In genomic region chr12:107464731-107465130, GRCm38 (mm10) we compare ENCODE assay signal across 9 mouse cellular contexts. TPM values are rescaled to one million over a fixed set of nuclear protein-coding genes. Genes with fewer than 3 reads are reported as not detected.
A peak's percentile ranks its signal among the peaks of the same experiment; 100 is the strongest.
DNase-seq lines count a peak whose midpoint lies in the region; ATAC-seq and TF ChIP-seq lines count a peak whose summit lies in the region.
"Had no signal": no experiment of that assay in that cellular context is flagged by ENCODE, and none has a peak within 500 bp of the region (broad histone marks: within the 10 kb centered on the region; RNA-seq: fewer than 3 reads in every experiment).

No protein-coding gene starts in this region.

- in situ Hi-C loops in Patski (cut with MboI; ENCODE audit: low pct_unique_long_range_greater_than_20kb) = no loop called here

- H3K4me3 ChIP-seq in kidney, adult 2 months (ENCODE audit: insufficient read depth, low read depth, low read length) = no peak overlapping the region
- no peak overlapping the region for H3K4me3 ChIP-seq in kidney, embryonic 15.5 days (replicated peaks)
- H3K4me3 ChIP-seq: liver, embryonic 13.5 days had no signal

- CTCF ChIA-PET in Patski (lab: Charles Lee) = no interaction called here

- DNase-seq in kidney, adult 2 months = peak; percentile 36
- DNase-seq in Patski (ENCODE audit: low read depth, low spot score) = peak; percentile 2
- peak; percentile 72 for DNase-seq in embryo, embryonic 11.5 days (ENCODE audit: low read depth, low spot score)
- peak; percentile 4 to 6 for DNase-seq in lung, adult 18-20 months
- peak; percentile 78 for DNase-seq in thymus, postnatal 25 days
- no peak for DNase-seq in cerebellum, adult 18-20 months
- no peak for DNase-seq in frontal cortex, postnatal 14 days (ENCODE audit: low spot score in 2 of 2)
- DNase-seq: liver, embryonic 13.5 days had no signal

- no peak for TF ChIP-seq CTCF in kidney, adult 2 months (conservative IDR thresholded peaks at IDR 0.05; ENCODE audit: insufficient read depth, insufficient read length, low read depth, low read length)
- TF ChIP-seq CTCF in Patski (IDR thresholded peaks at IDR 0.05) = no peak

- H3K9ac ChIP-seq in kidney, embryonic 15.5 days = no peak overlapping the region
- H3K9ac ChIP-seq: liver, embryonic 13.5 days had no signal

- H3K27ac ChIP-seq in kidney, adult 2 months (ENCODE audit: insufficient read depth, low read depth, low read length) = no peak overlapping the region
- H3K27ac ChIP-seq in kidney, embryonic 15.5 days = no peak overlapping the region
- H3K27ac ChIP-seq: liver, embryonic 13.5 days had no signal

- no peaks in the 10 kb centered on the region for H3K27me3 ChIP-seq in kidney, adult 2 months (replicated peaks; ENCODE audit: control insufficient read depth, insufficient read depth, low read length)
- no peaks in the 10 kb centered on the region for H3K27me3 ChIP-seq in kidney, embryonic 15.5 days
- no peaks in the 10 kb centered on the region for H3K27me3 ChIP-seq in Patski
- H3K27me3 ChIP-seq: liver, embryonic 13.5 days had no signal

- WGBS in kidney, adult 2 months = 16% methylated on average over 5 of the region's 5 CpGs
- WGBS in kidney, embryonic 15.5 days = 10% methylated on average over 5 of the region's 5 CpGs

- no peaks in the 10 kb centered on the region for H3K4me1 ChIP-seq in kidney, adult 2 months (ENCODE audit: control insufficient read depth, insufficient read depth, low read length)
- no peaks in the 10 kb centered on the region for H3K4me1 ChIP-seq in kidney, embryonic 15.5 days
- H3K4me1 ChIP-seq: liver, embryonic 13.5 days had no signal

- no peaks in the 10 kb centered on the region for H3K9me3 ChIP-seq in kidney, embryonic 15.5 days (replicated peaks)
- H3K9me3 ChIP-seq: liver, embryonic 13.5 days had no signal

- POLR2A ChIA-PET in Patski (lab: Charles Lee) = no interaction called here

- no peak for ATAC-seq in kidney, embryonic 15.5 days (replicated peaks; ENCODE audit: low FRiP score)
- ATAC-seq in Patski = no peak

- H3K36me3 ChIP-seq in kidney, adult 2 months (ENCODE audit: control insufficient read depth, insufficient read depth, low read length) = no peaks in the 10 kb centered on the region
- H3K36me3 ChIP-seq in kidney, embryonic 15.5 days = no peaks in the 10 kb centered on the region
- H3K36me3 ChIP-seq: liver, embryonic 13.5 days had no signal

- TF ChIP-seq POLR2A in kidney, adult 2 months (IDR thresholded peaks at IDR 0.05; ENCODE audit: low read depth, low read length) = no peak

- no peak overlapping the region for H3K4me2 ChIP-seq in kidney, embryonic 15.5 days
- H3K4me2 ChIP-seq: liver, embryonic 13.5 days had no signal

RNA-seq across cellular contexts. Expression of gene 3110018I06Rik, which starts 23.7 kb away (rescaled TPM):
- not detected in 2 replicates for polyA plus RNA-seq in kidney, adult 2 months (2012; rRNA removed)
- polyA plus RNA-seq in kidney, embryonic 15.5 days (2015; fragmentation: Nextera tagmentation; extraction: Ambion mirVana) = not detected in 2 replicates
- not detected for polyA plus RNA-seq in Patski (2021)
- polyA plus RNA-seq: liver, embryonic 13.5 days had no signal

Comparison
In these comparisons a context has a peak if more than half of its experiments do, and no peak if none do; other contexts are left out.
1. DNase-seq: peak in kidney, adult 2 months (single experiment), Patski (single experiment), embryo, embryonic 11.5 days (single experiment), lung, adult 18-20 months (2 of 2) and thymus, postnatal 25 days (single experiment); none in cerebellum, adult 18-20 months (0 of 2) and frontal cortex, postnatal 14 days (0 of 2).